Mouse (Mus musculus) left cerebral cortex, adult 18-20 months (tissue): ENCODE measurements around the gene Tln2. TPM values are rescaled to one million over a fixed set of nuclear protein-coding genes. Genes with fewer than 3 reads are reported as not detected.
A peak's percentile ranks its signal among the peaks of the same experiment; 100 is the strongest.
"Not testable (repeated sequence)": the region's sequence is repeated elsewhere in the genome, so short reads cannot be mapped to it uniquely, and the experiment has no call there.

Experiments
- DNase-seq, 2 experiments: peaks; one replicate each; pipeline ENCODE4 v3.0.0; 2021 to 2022; ENCODE audit warnings: low spot score in 2 of 2, mixed read lengths in 1 of 2
- total RNA-seq, 2 experiments: library from RNA; stranded (reverse); gene quantifications; 2 replicates each; pipeline ENCODE4 v1.2.3; 2021

Gene Tln2
- total RNA-seq, 2 experiments from 2014 or later: 81.5 to 85.2 TPM

DNA sequence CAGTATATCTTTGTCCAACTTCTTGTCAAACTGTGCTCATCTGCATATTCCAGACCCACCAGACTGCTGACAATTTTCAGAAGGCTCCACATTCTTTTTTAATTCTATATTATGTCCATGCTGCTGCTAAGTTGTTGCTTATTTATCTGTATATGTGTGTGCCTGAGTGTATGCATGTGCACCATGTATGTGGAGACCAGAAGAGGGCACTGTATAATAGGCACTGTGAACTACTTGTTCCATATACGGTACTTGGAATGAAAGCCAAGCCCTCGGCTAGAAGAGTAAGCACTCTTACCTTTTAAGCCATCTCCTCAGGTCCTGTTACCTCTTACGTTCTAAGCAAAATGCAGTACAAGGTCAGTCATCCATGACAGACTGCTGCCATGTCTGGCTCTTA lies 274.0 kb downstream of the Tln2 start:
- no peak for DNase-seq

DNA sequence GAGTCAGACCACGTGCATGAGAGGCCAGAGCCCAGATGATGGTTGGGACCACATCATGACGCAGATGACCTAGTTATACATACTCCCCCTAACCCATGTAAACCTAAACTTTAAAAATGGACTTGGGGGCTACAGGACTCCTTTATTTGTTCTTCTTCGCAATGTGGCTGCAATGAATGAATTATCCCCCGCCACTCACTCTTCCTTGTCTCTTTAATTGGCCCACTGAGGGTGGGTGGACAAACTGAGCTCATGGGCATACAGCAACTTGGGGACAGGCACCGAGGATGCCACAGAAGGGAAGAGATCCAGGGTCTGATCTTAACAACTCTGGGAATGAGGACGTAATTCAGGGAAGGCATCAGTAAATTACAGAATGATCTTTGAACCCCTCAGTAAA lies 277.7 kb downstream of the Tln2 start:
- no peak for DNase-seq

DNA sequence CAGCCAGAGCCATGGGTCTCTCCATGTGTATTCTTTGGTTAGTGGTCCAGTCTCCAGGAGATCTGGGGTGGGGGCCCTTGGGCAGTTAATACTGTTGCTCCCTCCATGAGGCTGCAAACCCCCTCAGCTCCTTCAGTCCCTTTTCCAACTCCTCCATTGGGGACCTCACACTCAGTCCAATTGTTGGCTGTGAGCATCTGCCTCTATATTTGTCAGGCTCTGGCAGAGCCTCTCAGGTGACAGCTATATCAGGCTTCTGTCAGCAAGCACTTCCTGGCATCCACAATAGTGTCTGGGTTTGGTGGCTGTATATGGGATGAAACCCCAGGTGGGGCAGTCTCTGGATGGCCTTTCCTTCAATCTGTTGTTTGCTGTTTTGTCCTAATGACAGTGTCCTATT lies 279.2 kb downstream of the Tln2 start:
- DNase-seq: not testable (repeated sequence)

DNA sequence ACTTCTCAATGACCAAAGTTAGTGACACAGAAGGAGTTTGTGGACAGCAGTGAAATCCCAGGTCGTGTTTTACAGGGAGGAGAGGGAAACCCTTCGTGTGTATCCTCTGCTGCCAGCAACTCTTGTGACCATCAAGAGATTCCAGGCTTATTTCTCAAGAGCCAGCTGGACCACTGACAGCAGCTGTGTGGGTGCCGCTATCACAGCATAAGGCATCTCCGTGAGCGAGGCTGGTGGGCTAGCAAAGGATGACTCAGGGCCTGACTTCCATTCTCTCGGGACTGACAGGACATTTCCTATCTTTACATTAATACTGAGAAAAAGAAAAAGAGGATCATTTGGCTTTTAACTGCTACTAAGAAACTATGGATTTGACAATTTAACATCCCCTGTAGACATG lies 283.1 kb downstream of the Tln2 start:
- peak; percentile 42 to 44 for DNase-seq

DNA sequence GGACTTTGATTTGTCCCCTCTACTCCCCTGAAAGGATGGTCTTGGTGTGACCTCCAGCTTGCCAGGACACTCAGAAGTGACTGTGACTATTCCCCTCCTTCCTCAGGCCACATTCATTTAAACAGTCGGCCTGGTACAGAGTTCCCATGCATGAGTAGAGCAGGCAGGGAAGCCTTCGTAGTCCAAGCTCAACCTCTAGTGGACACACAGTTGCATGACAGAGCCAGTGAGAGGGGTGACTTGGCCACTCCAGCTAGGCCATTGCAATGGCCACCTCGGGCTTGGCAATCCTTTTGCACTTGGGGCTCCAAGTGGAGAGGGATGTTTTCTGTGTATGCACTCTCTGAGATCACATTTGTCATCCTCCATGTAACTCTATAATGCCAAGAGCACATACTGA lies 285.2 kb downstream of the Tln2 start:
- no peak for DNase-seq

DNA sequence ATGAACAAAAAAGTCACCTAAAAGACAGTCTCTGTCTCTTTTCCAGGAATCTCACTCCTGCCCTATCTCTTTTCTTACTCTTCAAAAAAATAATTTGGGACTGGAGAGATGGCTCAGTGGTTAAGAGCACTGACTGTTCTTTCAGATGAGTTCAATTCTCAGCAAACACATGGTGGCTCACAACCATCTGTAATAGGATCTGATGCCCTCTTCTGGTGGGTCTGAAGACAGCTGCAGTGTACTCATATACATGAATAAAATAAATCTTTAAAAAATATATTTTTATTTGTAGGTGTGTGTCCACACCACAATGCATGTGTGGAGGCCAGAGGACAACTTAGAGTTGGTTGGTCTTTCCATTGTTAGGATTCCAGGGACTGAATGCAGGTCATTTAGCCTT lies 286.1 kb downstream of the Tln2 start:
- DNase-seq: no peak

DNA sequence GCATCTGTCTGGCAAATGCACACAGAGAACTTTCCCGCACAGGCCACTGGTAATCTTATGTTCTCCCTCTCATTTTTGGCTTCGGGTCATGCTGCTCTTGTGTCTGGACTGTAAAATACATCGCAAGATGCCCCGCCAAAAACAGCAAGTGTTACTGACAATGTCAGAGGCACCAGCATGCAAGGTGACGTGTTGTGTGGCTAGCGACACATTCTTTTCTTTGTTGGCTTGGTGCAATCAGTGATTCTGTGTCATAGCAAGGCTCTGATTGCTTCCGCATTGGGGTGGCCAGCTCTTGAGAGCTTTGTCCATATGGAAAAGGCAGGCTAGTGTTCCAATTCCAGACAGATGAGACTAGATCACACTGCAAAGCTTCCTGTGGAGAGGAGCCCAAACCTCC lies 288.8 kb downstream of the Tln2 start:
- no peak for DNase-seq

DNA sequence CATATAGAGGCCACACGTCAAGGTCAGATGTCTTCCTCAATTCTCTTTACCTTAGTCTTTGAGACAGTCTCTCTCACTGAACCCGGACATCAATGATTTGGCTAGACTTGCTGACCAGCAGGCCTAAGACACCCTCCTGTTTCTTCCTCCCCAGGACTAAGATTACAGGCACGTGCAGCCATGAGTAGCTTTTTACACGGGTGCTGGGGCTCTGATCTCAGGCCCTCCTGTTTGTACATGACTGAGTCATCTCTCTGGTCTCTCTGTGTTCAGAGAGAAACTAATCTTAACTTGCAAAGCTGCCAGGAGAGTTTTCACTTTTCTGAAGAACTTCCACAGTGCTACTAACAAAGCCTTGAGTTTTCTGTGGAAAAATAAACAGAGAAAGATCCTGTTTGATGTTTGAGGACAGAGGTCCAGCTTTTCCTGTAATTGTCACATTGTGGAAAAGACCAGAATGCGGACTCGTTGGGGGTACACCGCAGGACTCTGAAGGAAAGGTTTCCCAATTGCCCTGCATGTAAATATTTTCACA lies 289.4 kb downstream of the Tln2 start:
- DNase-seq: no peak

DNA sequence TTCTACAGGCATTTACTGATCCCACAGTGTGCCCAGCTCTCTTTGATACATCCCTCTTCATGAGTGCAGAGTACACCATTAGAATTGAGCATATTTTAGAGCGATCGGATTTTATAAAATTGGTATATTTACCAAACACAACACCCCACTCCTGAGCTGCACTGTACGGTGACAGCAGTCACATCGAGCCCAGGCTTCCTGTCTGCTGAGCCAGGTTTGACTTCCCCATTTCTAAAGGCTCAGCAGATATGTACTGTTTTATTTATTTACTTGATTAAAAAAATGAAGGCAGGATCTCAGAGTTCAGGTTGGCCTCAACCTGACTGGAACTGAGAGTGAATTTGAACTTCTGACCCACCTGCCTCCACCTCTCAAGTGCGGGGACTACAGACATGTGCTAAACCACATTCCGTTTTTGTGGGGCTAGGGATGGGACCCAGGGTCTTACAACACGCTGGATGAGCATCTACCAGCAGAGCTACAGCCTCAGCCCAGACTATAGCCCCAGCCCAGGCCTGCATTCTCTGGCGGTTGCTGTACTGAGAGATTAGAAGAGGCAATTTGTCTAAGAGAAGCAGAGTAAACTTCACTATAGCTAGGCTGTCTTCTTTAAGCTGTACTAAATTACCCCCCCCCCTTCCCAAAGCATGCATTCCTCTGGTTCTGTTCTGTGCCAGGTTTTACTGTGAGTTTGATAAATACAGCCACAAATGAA lies 292.1 kb downstream of the Tln2 start:
- DNase-seq: no peak

DNA sequence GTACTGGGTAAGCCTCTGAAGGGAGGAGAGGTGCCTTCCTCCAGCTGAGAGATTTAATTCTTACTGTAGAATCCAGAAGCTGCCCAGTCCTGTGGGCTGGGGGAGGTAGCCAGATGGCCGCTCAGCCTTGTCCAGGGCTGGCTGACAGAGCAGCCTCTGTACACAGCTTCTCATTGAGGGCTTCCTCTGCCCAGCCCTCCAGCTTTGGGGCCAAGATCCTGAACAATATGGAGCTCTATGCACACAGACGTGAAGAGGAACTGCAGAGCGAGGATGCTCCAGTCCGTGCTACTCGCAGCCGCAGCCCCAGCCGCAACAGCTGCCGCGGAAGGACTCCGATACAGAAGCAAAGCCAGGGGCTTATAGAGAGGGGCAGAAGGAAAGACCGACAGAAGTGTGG lies 294.0 kb downstream of the Tln2 start:
- peak in 1 of 2 experiments; percentile 15 for DNase-seq

DNA sequence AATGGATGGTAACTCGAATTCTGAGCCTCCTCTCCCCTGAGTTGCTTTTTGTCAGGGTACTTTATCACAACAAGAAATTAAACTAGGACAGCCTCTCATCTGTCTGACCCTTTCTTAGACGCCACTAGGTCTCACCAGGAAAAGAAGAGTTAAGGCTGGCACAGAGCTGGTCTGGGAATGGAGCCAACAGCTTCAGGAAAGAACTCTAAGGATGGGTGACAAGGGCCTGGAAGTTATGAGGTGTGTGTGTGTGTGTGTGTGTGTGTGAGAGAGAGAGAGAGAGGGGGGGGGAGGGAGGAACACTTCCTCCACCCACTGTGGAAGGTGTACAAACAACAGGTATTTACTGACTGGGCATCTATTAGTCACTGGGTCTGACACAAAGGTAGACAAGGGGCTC lies 294.6 kb downstream of the Tln2 start:
- no peak for DNase-seq

DNA sequence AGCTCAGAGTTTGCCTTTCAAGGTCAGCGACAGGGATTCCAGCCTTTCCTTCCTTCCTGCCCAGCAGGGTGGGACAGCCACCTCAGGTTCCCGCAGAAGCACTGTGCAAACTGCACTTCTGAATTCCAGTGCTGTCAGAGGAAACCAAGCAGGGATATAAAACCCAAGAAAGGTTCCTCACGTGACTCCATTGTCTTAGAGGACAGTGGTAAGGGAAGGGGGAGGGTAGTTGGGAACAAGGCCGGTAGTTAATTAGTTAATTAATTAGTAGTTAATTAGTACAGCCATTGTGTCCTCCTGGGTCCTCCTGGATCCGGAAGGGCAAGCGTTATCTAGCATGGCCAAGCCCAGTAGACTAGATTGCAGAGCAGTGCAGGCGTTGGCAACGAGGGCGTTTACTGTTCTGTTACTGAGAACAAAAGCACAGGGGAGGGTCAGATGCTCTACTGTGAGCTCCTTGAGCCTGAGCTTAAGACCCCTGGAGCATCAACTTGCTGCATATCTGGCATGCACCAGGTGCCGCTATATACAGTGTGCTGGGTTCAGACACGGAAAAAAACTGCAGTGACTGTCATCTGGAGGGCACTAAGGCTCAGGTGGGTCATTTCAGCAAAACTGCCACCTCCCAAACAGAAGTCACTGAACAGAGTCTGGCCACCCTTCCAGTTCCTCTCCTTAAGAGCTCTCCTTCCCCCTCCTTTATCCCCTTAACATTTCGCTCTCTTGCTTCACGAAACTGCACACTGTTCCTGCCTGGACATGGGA lies 298.5 kb downstream of the Tln2 start:
- DNase-seq: no peak

DNA sequence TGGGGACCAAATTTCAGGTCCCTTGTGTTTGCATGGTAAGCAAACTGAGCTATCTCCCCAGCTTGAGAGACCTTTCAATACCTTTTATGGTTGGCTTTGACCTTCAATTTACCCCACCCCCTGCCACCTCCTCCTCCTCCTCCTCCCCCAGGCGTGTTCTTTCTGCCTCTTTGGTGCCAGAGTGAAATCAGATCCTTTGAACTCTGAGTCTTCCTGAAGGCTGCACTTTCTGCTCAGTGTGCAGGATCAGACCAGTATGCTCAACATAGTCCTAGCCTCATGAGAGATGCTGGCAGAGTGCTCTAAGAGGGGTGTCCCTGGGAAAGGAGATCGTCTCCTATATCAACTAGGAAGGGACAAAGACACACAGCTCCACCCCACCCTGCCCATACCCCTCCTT lies 309.4 kb downstream of the Tln2 start:
- no peak for DNase-seq

DNA sequence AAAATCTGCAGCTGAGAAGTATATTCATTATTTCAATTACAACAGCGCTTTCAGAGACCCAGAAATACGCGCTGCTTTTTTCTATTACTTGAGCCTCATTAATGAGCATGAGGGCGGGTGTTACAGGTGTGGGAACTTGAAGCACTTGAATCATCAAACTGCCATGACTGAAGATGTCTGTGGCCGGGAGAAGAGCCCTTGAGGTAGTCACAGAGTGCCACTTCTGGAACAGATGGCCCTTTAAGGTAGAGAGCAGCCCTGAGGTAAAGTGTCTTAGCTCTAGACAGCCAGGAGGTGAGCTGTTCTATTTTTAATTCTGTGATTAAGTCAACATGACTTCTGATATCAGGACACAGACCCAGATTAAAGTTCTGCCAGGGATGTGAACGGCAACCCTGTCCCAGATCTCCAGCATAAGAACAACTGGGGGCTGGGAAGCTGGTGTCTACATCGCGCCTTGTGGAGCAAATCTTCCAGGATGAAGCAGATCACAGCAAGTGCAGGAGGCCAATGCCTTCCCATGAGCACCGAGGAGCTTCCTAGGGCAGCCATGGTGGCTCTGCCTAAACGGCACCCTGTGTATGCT lies 312.0 kb downstream of the Tln2 start:
- DNase-seq: no peak

DNA sequence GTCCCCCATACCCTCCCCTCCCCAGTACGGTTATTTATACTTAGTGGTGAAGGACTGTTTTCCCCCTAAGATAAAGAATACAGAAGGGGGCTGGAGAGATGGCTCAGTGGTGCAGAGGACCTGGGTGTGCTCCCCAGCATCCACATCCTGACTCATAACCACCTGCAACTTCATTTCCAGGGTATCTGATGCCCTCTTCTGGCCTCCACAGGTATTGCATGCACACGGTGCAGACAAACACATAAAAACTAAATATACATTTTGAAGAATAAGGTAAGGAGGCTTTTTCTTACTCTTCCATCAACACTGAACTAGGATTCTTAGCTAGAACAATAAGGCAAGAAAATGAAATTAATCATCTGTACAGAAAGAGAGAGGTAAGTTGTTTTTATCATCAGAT lies 314.2 kb downstream of the Tln2 start:
- no peak for DNase-seq

DNA sequence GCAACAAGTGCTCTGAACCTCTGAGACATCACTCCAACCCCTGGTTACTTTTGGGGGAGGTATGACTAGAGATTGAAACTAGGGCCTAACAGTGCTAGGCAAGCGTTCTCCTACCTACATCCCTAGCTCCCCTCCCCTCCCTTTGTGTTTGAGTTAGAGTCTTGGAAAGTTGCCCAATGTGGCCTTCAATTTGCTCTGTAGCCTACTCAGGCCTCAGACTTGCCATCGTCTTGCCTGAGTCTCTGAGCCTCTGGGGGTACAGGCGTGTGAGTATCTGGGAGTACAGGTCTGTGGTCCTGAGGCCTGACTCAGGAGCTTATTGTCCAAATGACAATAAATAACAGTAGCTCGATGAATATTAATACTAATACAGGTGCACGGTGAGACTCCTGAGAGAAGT lies 317.8 kb downstream of the Tln2 start:
- DNase-seq: no peak

DNA sequence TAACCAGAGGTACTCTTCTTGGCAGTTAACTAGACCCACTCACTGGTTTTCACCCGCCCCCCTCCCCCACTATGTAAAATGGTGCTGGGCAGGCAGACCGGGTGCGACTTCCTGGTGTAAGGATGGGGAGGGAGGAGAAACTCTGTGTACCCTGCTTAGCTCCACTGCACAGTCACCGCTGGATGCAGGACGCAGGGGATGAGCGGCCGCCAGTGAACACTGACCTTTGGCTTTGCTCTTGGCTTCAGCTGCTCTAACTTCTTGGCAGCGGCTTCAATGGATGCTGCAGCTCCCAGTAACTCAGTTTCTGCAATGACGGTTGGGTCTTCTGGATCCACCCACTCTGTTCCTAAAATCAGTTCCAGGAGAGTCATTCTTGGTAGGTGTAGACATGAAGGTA lies 319.0 kb downstream of the Tln2 start:
- no peak for DNase-seq

DNA sequence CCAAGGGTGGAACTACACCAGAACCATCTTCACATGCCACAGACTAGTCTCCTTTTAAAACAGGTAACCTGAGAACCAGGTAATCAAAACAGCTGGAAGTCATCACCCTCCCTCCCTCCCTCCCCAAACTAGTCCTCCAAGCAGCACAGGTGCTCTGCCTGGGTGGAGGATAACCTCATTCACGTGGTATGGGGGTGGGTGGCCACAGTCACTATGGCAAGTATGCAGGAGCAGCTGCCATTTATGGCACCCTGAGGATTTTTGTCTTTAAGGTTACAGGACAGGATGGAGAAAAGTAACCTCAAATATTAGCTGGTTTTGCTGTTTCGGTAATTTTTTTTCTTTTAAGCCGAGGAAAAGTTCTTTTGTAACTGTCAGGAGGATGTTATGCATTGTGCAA lies 322.5 kb downstream of the Tln2 start:
- DNase-seq: no peak

DNA sequence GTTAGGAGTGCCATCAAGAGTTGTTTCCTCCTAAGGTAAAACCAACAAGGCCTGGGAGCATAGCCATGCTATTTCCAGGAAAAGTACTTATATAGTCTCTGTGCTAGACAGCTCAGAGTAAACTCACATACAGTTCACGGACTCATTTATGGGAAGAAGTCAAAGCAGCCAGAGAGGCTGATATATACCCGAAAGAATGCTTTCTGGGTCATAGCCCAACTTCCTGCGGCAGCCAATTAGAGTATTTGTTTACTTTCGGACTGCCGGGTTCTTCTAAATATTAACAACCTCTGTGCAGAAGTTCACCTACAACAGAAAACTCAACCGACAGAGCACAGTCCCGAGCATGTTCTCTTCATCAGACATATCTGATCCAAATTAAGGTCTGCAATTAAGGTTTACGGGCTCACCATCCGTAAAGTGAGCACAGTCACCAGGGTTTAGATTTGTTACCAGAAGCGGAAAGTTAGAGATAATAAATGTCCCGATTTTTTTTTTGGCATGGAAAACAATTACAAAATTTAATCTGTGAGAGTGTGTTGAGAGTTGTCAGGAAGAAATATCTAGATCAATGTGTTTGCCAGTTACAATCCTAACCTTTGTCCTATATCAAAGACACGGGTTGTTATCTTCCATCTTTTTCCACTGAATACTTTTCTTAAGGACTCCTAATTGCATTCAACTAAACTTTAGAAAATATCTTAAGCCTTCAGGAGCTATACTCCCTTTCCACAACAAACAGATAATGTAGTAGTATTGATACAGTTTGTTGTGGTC lies 323.9 kb downstream of the Tln2 start:
- DNase-seq: no peak

DNA sequence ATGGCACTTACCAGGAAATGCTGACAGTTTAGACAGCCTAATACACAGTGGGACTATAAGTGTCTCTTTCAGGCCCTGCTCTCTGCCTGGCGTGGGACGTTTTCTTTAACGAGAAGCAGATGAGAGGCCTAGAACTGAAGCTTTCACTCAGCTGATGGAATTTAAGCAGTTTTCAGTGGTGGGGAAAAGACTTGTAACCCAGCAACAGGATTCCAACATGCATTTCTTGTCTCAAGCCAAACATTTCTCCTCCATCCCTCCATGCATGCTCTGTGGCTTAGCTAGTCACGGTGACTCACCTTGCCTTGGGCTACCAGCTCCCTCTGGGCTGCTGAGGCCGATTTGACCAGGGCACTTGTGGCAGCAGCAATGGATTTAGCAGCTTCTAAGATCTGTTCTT lies 330.5 kb downstream of the Tln2 start:
- no peak for DNase-seq

DNA sequence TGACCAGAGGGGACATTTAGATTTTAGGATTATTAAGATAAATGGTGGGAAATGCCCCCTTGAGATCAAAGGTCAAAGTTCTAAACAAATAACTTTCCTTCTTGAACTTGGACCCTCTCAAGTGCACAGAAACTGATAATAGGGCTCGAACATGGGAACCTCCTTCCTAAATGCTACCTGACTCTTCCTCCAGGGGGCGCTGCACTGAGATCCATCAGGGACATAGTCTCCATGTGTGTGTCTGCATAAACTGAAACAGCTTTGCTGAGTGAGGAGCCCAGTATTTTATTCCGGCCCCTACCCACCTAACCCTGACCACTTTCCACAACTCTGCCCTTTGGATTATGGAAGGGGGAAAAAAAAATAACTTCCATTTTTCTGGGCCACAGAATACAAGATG lies 339.1 kb downstream of the Tln2 start:
- peak in 1 of 2 experiments; percentile 18 for DNase-seq

DNA sequence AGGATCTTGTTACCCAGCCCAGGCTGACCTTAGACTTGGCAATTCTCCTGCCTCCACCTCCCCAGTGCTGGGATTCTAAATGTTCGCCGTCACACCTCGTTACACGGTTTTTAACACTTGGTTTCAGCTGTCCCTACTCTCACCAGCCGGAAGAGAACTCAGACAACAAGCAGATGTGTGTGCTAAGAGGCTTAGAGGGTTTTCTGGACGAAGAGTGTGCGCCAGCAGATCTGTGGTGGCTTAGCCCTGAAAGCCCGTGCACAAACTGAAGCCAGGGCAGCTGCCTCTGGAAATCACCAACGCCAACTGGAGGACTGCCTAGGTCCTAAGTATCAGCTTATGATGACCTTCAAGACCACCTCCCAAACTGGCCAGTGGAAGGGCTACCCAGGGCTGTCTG lies 341.5 kb downstream of the Tln2 start:
- DNase-seq: no peak
